Mouse (Mus musculus): ENCODE results near the gene Clint1.

The Clint1 gene

DNA sequence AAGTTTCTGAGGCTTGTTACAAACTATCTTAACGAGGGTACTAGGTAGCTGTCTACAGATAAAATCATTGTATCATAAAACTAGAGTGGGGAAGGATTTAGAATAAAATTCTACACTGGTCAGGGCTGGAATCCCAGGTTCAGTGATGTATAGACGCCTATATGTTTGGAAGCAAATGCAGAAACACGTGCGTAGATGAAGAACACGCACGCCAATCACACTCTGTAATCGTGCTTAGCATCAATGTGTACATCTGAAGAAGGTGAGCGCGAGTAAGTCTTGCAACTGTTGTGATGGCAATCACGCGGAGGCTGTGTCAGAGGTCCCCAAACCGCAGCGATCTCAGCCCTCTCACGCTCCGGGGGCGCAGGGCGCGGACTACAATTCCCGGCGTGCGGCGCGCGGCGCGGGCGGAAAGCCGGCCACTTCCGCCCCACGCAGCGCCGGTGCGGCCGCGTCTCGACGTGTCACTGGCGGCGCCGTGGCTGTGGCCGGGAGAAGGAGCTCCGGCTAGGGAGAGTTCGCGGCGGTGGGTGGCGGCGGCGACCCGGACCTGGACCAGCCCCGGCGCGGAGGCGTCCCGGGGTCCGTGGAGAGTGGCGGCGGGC, at the start of gene Clint1:
TSS of gene Clint1 (plus strand) at position 536 of the 608 bp plus-strand sequence.
- peak; percentile 72 for DNase-seq (ENCODE audit: low spot score)

DNA sequence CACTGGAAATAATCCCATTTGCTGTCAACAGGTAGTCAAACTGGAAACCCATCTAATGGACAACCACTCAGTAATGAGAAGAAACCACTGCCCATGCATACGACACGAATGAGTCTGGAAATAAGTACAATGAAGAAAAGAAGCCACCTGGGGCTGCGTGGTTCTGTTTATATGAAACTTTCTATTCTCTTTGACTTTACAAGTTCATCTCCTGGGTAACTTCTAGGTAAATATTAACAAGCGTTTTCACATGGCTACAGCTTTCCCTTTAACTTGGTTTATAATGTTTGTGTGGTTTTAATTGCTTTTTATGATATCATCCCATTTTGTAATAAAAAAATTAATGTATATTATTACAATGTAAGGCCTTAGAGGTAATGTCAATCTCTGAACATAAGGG, 47.8 kb upstream of the Clint1 start:
- no peak for DNase-seq (ENCODE audit: low spot score)

DNA sequence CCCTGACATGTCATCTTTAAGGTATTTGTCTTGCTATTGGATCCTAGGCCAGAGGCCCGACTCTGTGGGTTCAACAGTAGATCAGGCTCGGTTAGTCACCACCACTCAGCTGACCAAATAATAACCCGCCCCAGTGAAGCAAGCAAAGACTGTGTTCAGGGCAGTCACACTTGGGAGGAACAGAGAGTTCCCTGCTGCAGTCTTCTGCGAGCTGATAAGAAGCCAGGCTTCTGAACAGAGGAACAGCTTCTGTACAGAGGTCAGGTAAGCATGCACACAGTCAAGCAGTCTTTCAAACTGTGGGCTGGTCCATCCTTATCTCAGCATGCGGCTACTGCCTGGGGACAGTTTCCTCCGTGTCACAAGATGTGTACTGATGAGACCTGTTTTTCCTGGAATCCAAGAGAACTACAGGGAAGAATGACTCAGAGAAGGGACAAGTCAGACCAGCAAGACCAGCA, 46.5 kb upstream of the Clint1 start:
- DNase-seq (ENCODE audit: low spot score), result no peak

DNA sequence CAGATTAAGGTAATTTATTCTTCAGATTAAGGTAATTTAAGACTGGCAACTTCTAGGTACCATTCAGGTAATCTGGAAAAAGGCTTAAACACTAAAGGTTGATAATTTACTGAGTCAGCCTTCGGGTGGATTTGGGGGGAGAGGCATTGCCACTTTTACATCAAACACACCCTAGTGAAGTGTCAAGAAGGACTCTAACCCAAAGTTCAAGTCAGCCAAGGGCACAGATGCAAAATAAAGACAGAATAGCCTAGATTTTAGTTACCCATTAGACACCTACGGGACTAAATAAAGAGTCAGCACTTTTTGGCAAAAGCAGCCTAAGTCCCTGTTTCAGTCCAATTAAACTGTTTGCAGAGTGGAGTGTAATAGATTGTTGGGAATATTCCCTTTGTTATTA, 46.0 kb upstream of the Clint1 start:
- DNase-seq (ENCODE audit: low spot score), result no peak

DNA sequence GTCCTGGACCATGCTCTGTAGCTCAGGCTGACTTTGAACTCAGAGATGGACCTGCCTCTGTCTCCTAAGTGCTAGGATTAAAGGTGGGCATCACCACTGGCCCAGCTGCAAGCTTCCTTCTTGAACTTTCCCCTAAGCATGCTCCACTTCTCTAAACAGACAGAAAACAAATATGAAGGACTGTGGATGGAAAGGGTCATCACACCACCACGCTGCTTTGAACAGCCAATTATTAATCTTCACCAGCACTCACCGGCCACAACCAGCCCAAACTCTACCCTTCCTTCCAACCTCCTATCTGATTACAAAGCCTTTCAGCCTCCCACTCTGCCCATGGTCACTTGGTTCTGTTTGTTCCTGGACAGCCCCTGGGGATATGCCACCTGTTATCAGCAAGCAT, 45.6 kb upstream of the Clint1 start:
- DNase-seq (ENCODE audit: low spot score), result no peak

DNA sequence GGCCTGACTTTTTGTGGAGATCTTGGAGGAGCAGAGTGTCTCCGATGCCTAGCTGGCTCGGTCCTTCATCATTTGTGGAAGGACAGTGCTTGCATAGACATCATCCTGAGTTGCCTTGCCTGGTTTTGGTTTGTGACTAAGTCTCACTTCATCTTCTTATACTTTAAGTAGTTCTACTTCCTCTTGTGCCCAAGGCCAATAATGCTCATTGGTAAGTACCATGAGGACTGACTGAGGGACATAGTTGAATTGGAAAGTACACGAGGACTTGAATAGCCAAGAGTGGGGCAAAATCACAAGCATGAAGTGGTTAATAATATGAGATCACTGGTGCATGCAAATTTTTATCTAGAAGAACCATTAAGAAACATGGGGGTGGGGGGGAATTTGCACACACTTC, 45.0 kb upstream of the Clint1 start:
- DNase-seq (ENCODE audit: low spot score), result no peak

DNA sequence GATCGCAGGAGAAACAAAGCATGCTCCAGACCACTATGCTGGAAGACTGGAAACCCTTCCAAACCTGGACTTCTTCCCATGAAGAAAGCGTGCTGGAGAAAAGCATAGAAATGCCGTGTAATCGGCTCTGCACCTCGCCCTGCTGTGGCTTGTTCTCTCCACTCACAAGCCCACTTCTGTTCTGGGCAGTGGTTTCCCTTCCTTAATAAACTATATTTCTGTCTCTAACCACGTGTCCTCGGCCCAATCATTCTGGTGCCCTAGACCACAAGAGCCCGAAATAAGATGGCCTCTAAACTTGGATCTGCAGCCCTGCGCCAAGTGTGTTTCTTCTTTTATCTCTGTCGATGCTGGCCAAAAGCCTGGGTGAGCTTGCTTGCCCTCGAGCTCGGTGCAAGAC, 44.0 kb upstream of the Clint1 start:
- no peak for DNase-seq (ENCODE audit: low spot score)

DNA sequence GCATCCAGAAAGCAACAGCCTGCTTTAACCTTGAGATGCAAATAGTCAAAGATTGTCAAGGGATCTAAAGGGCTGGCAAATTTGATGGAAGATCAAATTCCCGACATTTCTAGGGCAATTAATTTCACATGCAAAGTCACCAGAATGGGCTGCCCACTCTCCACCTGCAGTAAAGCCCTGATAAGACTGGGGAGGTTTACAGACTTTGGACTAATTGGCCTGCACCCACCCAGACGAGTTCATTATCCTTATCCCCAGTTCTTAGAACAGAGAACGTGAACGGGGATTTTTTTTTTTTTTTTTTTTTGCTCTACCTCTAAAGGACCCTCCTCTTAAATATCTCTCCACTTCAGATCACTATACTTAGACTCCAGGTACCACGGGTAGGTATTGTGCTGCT, 42.4 kb upstream of the Clint1 start:
- DNase-seq (ENCODE audit: low spot score), result no peak

DNA sequence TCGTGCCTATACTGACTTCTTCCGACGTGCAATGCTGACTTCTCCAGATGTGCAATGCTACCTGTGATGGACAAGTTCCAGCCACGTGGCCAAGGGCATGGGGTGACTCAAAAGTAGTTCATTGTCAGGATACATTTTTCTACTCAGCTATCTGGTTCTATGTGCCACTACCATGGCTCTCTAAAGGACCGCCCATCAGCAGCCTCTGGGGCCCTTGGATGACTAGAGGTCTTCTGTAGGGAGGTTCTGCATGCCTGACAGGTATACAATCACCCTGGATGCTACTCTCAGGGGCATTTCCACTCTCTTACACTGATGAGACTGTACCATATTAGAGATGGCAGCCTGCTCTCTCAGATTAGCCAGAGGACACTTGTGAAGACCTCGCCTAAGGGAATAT, 41.8 kb upstream of the Clint1 start:
- no peak for DNase-seq (ENCODE audit: low spot score)

DNA sequence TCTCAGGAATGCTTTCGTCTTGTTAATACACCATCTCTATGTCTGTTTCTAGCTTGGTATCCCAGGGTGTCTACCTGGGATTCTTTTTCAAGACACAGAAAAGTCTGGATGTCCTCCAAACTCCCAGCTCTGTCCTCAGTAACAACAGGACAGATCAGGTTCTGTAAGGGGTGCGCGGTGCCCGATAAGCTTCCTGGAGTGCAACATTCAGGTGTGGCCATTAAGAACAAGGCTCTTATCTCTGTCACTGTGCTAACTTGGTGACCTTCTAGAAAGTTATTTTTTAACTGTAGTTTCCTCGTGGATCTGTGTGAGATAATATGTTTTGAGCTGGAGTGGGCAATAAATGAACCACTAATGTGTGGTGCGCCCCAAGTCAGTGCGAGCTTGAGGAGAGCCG, 41.0 kb upstream of the Clint1 start:
- DNase-seq (ENCODE audit: low spot score), result no peak

DNA sequence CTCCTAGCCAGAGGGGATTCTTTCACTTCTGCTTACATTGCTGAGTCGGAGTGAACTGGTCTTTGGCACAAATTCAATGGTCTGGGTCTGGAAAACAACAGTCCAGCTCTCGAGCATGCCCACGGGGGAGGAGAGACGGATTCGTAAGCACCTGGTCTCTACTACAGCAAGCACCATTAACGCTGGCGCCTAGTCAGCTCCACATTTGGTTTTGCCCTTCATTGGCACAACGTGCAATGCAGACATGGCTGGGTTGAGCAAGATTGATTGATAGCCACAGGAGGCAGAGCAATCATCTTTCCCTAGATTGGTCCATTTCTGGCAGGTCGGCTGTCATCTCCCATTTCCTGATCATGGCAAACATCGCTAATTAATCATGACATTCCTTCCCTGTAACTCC, 36.2 kb upstream of the Clint1 start:
- DNase-seq (ENCODE audit: low spot score), result no peak

DNA sequence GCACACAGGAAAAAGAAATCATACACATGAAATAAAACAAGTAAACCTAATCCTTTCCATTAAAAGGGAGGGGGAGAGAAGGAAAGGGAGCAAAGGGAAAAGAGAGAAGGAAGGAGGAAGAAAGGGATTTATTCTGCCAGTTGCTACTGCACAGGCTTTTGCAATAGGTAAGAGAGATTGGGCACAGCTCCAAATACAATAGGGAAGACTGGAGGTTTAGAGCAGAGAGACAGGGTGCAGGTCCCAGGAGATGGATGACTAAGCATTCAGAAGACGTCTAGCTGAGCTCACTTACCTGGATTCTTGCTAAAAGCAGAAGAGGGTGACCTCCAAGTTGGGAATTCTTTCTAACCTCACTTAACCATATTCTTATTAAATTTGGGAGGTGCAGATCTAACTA, 35.1 kb upstream of the Clint1 start:
- peak; percentile 53 for DNase-seq (ENCODE audit: low spot score)

DNA sequence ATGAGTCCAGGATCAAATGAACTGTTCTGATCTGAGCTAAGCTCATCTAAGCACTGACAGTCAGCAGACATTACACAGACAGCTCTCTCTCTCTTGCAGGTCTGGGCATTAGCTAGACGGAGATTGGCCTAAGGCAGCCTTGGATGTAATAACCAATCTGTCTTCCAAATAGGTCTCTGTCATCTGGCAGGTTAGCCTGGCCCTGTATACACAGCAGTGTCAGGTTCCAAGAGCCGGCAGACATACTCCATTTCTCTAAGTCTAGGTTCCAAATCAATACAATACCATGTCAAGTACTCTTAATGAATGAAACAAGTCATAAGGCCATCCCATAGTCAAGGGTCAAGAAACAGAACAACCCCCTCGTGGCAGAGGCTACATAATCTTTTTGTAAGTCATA, 33.9 kb upstream of the Clint1 start:
- DNase-seq (ENCODE audit: low spot score), result no peak

DNA sequence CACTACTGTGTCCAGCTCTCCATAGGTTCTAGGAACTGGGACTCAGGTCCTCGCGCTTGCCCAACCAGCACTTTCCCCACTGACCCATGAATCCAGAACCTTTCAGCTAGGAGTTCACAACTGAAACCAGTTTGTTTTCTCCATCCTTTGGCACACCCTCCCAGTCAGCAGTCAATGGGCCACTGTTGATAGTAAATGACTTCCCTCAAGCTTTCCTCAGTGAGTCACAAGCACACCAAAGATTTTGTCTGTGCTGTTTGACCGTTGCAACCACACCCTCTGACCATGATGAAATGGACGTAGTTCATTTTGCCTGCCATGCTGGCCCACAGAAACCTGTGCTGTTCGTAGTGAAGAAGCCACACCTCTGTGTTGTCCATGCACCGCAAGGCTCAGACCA, 30.9 kb upstream of the Clint1 start:
- no peak for DNase-seq (ENCODE audit: low spot score)

DNA sequence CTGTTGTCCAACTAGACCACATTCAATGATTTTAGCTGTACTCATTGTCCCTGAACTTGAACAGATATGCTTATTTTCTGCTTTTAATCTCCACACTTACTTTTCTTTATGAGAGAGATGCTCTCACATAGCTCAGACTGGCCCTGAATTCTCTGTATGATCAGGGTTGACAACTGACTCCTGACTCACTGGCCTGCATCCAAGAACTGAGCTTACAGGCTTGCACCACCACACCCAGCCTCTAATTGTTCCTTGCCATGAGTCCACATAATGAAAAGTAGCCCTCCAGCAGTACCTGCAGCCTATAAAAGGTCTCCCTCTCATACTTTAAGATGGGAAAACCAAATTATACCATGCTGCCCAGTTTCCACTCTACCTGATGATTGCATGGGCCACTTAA, 21.7 kb upstream of the Clint1 start:
- DNase-seq (ENCODE audit: low spot score), result no peak

DNA sequence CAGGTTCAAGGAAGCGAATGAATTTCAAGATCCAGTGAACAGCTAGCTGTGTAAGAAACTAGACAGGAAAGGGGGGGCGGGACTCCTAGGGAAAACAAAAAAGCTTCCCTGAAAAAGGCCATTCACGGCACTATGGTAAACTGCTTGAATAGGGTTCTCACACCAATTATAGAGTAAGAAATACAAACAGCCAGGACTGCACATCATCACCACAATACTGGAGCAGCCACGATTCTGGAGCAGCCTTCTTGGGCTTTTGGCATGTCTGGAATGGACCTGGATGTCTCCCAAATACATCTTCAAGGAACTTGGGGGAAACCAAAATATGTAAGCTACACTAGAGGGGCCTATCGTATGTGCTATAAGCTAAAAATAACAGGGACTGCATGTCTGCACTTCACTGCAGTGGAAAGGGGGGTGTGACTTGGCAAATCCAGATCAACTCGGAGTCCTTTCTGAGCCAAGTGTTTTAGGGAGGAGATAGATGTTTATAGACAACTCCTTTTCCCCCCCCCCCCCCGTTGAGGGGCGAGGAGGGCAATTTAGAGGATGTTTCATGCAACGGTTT, 21.0 kb upstream of the Clint1 start:
- DNase-seq (ENCODE audit: low spot score), result no peak

DNA sequence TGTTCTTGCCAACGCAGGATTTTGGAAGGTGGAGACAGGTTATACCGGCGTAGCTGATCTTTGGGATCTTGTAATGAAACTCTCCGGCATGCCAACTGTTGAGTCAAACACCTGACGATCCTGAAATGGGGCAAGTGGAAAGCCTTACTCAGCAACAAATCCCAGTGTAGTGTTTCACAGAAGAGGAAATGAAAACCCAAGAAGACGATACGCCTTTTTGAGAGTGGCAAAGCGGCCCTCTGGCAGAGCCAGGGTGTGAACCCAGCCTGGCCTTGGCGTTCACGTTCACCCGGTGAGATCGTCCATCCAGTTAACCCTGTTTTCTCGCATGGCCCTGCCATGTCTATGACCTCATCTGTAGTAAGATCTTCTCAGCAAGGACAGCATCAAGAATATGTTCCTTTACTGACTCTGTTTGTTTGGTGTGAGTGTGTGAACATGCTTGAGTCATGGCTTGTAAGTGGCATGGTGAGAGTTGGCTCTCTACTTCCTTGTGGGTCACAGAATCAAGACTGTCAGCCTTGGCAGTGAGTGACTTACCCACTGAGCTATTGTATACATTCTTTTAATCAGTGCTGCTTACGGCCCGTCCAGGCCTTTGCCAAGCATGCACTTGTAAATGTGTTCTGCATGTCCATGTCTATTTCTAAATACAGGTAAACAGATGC, 20.2 kb upstream of the Clint1 start:
- no peak for DNase-seq (ENCODE audit: low spot score)

DNA sequence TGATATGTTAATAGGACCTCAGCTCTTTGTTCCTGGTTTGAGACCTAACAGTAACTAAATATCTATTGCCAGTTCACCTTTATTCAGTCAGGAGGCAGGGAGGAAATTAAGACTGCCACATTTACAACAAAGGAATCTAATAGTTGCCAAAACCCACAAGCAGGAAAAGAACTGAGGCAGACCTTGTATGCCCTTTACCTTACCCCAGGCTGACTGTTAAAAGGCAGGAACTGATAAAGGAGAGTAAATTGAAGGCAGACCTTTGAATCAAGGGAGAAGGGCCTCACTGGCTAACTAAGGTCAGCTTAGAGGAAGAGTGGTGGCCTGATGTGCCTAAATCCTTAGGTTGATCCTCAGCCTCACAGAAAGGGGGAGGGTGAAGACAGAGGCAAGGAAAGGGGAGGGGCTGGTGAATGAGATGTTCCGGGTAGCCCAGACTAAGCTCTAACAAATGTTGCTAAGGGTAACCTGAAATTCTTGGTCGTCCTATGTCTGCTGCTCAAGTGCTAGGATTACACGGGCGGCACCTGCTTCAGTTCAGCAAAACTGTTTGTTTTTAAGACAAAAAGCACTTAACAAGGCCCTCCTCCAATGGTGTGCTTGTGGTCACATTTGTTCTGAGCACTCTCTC, 16.1 kb upstream of the Clint1 start:
- DNase-seq (ENCODE audit: low spot score), result no peak

DNA sequence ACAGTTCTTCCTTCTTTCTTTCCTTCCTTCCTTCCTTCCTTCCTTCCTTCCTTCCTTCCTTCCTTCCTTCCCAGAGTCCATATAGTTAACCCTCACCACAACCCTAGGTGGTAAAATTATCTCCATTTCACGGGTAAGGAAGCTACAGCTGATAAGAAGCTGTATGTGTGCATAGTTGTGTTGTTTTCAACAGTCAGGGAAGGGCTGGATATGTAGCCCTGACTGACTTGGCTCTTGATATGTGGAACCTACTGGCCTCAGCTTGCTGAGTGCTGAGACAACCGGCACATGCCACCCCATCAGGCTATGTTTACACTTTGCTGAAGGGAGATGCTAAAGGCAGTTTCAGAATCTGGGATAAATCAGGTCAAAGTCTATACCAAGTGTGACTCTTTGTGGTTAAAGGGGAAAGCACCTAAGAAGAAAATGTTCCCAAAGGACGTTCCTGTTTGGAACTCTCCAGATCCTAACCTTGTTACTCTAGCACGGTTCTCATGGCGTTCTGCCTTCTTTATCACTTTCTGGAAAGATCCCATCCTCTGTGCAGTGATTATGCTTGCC, 14.5 kb upstream of the Clint1 start:
- no peak for DNase-seq (ENCODE audit: low spot score)

DNA sequence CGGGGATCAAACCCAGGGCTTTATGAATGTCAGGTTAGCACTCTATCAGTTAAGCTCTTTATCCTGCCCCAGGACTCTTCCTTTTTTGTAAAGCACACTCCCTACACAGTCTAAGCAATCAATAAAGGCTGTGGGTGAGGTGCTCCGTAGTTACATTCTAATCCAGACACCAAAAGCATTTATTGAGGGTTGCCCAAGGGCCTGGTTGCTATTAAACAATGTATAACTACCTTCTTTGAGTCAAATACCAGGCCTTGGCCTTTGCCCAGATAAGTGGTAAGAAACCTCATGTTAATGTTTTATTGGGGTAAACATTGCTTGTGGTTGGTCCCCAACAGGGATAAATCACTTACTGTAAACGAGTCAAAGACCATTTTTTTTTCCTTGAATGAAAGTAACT, 13.4 kb upstream of the Clint1 start:
- no peak for DNase-seq (ENCODE audit: low spot score)

DNA sequence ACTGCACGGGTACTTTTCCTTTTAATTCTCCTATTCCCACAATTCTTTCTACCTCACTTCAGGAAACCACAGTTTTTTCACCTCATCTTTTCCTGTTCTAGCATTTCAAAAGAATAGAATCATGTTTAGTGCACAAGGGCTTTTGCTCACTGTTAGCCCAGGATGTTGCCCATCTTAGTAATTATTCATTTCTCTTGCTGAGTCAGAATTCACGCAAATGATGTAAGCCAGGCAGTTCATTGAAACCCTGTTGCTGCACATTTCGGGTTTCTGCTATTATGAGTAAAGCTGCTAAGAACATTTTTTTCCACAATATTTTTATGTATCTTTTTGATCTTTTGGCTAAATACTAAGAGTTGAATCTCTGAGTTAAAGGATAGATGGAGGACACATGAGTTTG, 11.5 kb upstream of the Clint1 start:
- no peak for DNase-seq (ENCODE audit: low spot score)

DNA sequence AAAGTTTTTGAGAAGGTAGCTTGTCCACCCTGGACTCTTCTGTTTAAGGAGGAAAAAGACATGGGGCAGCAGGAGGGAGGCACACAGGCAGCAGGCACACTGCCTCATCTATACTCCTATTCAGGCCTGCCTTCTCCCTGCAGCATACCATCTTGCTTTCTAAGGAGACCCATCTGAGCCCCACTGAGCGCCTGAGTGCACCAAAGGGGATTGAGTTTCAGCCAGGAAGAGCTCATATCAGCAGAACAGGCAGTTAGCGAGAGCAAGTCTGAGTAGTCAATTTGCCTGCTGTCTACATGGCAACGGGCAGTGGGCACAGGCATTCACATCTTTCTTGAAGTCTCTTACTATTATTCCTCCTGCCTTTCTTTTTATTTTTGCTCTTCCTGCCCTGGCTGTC, 5.8 kb upstream of the Clint1 start:
- DNase-seq (ENCODE audit: low spot score), result no peak

DNA sequence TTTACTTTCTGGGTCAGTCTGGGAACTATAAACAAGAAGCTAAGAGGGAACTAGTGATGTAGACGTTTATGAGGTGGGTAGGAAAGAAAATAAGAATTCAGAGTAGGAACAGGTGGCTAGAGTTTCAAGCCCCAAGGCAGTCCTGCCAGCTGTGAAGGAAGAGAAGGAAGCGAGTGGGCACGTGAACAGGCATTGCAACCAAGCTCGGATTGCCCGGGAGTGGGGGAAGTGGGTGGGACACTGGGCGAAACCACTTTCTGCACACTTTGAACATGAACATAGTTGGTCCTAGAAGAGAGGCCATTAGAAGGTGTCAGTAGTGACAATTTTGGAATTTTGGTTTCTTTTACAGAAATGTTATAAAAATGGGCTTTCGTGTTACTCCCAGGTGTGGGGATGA, 4.3 kb upstream of the Clint1 start:
- DNase-seq (ENCODE audit: low spot score), result no peak

Data from lung, postnatal 25 days (tissue).